Mouse (Mus musculus): ENCODE measurements around the gene Rbm20.
"Not testable (repeated sequence)": the region's sequence is repeated elsewhere in the genome, so short reads cannot be mapped to it uniquely, and the experiment has no call there.

Rbm20 gene

GRCm38 (mm10) chr19:53791751-53792720, 114.9 kb downstream of the Rbm20 start:
- DNase-seq (ENCODE audit: low spot score in 2 of 2), result no peak

GRCm38 (mm10) chr19:53792976-53793897, 116.1 kb downstream of the Rbm20 start:
- DNase-seq (ENCODE audit: low spot score in 2 of 2), result no peak

GRCm38 (mm10) chr19:53793994-53794890, 117.1 kb downstream of the Rbm20 start:
- DNase-seq (ENCODE audit: low spot score in 2 of 2), result no peak

DNA sequence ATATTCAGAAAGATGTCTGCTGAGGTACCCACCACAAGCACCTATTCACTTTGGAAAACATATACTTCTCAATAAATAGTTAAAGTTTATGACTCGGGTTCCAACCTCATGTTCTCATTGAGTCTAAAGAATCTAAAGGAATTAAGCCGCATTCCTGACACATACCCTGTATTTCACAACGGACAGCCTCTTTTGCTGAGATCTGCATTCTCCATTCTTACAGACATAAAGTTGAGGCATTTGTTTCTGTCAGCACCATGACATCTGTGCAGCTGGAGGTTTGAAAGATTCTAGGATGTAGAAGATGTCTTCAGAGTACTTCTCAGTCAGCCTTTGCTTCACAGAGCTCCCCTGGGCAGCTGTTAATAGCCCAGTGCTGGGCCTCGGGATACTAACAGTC, 117.9 kb downstream of the Rbm20 start:
- DNase-seq (ENCODE audit: low spot score in 2 of 2), result no peak

DNA sequence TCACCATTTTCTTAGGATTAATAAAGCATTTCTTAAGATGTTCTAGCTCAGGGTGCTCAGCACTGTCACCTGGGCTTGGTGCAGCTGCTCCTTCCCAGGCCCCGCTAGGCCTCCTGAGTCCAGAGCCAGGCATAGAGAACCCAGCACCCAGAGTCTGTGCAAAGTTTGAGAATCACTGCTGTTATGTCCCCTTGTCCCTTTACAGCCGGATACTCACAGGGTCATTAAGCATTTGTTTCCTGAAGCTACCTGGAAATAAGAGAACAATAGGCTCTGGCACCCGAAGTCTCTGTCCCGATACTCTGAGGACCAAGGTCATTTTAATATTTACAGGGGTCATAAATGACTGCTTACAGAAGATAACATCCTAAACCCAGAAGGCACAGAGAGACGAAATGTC, 118.9 kb downstream of the Rbm20 start:
- DNase-seq (ENCODE audit: low spot score in 2 of 2), result no peak

- no peak for DNase-seq (ENCODE audit: low spot score in 2 of 2)
Measured at GRCm38 (mm10) chr19:53797770-53798169, 120.7 kb downstream of the Rbm20 start.

DNA sequence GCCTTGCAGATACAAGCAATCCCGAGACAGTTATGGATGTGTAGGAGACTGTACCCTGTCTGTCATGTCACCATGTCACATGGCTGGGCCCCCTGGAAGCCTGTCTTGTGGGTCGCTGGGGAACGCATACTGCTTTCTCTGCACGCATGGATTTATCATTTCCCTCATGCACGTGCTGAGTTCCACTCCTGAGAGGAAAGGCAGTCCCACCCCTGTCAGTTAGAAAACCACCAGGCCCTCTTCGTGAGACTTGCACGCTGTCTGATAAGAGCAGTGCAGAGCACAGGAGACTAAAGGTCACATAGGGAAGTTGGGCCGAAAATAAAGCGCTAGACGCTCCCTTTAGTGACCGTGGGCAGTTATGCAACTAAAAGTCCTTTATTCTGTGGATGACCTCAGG, 122.8 kb downstream of the Rbm20 start:
- DNase-seq (ENCODE audit: low spot score in 2 of 2), result no peak

- DNase-seq (ENCODE audit: low spot score in 2 of 2), result no peak
Measured at GRCm38 (mm10) chr19:53800365-53800999, 123.4 kb downstream of the Rbm20 start.

- DNase-seq (ENCODE audit: low spot score in 2 of 2), result no peak
Measured at GRCm38 (mm10) chr19:53801380-53801779, 124.3 kb downstream of the Rbm20 start.

DNA sequence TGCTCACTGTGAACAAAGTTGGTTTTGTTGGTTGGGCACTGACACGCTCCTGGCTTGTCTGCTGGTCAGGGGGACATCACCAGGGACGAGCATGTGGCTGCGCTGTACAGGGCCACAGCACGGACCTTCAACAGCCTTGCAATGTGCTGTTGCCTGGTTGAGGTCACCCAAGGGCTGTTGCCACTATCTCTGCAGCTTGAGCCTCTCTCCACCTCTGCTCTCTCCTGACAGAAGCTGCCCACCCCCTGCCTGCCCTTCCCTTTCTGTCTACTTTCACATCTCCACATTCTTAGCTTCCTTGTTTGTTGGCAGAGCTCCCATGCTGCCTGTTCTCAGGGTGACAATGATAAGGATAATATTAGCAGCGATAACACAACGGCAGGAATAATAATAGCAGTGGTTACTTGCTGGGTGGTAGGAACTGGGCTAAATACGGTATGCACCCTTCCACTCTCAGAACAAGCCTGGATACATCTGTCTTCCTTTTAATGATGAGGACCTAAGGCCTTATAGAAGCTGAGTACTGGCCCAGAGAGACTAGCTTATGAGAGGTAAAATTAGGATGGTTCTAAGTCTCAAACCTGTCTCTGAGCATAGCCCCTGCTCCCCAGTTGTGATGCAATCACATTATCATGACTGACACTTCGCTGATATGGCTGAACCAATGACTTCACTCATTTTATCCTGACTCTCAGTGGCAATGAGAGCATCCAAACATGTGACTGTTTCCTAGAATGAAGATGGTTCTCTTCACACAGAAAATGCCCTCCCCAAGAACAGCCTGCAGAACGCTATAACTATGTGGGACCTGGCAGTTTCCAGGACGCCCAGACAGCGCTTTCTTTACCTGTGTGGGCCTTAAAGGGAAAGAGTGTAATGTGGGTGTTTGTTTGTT, 124.9 kb downstream of the Rbm20 start:
- no peak for DNase-seq (ENCODE audit: low spot score in 2 of 2)

GRCm38 (mm10) chr19:53803954-53804353, 126.8 kb downstream of the Rbm20 start:
- no peak for DNase-seq (ENCODE audit: low spot score in 2 of 2)

DNA sequence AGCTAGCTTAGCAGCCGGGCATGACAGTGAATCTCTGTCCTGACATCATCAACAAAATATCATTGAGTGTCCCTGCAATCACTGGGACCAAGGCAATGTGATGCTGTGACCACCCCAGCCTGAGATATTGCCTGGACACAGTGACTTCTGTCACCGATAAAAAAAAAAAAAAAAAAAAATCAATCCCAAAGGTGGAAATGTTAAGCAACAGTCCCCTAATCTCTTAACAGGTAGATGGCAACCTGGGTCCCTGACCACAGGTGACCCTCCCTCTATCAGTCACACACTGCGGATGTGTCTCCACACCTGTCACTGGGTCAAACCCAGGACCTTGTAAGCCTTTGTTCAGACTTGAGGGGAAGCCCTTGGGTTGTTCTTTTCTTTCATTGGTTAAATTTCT, 128.0 kb downstream of the Rbm20 start:
- DNase-seq (ENCODE audit: low spot score in 2 of 2), result no peak

DNA sequence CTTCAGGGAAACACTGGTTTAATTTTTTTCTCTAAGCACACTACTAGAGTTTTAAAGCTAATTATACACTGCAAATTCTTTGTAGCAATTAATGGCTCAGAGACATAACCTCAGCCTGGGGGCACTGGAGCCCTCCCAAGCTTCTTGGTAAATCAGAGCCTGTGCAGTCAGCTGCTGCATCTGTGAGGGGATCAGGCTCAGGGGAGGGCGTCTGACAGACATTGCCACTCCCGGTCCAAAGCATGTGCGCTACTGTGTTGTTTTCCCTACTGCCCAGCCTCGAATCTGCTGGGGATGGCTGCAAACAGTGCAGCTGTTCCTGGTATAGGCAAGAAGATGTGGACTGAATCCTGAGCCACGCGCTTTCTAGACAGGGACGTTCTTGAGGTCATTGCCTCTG, 129.0 kb downstream of the Rbm20 start:
- DNase-seq (ENCODE audit: low spot score in 2 of 2), result no peak

DNA sequence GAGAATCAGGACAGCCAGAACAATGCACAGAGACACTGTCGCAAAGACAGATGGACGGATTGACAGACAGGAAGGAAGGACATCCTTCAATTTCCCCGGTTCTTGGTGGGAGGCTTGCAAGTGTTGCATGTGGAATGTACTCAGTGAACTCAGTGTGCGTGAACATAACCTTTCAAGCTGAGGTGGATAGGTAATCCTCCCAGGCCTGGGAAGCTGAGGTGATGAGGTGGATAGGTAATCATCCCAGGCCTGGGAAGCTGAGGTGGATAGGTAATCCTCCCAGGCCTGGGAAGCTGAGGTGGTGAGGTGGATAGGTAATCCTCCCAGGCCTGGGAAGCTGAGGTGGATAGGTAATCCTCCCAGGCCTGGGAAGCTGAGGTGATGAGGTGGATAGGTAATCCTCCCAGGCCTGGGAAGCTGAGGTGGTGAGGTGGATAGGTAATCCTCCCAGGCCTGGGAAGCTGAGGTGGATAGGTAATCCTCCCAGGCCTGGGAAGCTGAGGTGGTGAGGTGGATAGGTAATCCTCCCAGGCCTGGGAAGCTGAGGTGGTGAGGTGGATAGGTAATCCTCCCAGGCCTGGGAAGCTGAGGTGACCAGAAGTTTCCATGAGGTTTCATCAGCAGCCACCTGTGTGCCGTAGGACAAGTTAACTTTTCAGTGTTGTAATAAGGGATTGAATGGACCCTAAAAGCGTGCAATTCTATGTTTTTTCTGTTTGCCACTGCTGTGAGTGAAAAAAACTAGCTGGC, 129.6 kb downstream of the Rbm20 start:
- not testable (repeated sequence) for DNase-seq (ENCODE audit: low spot score in 2 of 2)

DNA sequence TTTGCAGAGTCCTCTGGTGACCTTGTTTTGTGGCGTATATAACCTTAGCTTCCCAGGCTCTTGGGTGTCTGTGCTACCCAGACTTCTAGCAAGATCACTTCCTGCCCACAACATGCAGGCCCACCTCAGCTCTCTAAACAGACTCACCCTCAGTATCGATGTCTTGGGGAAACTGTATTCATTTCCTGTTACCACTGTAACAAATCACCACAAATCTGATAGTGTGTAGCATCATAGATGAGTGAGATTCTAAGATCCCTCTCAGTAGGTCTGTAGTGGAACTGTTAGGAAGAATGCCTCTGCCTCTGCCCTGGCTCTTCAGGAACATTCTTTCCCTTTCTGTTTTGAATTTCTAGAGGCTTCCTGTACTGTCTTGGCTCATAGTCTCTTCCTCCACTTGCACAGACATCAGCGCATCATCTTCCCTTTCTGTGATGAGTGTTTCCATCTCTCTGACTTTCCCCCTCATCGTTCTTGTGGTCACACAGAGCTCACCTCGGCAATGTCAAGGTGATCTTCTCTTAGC, 130.2 kb downstream of the Rbm20 start:
- no peak for DNase-seq (ENCODE audit: low spot score in 2 of 2)

DNA sequence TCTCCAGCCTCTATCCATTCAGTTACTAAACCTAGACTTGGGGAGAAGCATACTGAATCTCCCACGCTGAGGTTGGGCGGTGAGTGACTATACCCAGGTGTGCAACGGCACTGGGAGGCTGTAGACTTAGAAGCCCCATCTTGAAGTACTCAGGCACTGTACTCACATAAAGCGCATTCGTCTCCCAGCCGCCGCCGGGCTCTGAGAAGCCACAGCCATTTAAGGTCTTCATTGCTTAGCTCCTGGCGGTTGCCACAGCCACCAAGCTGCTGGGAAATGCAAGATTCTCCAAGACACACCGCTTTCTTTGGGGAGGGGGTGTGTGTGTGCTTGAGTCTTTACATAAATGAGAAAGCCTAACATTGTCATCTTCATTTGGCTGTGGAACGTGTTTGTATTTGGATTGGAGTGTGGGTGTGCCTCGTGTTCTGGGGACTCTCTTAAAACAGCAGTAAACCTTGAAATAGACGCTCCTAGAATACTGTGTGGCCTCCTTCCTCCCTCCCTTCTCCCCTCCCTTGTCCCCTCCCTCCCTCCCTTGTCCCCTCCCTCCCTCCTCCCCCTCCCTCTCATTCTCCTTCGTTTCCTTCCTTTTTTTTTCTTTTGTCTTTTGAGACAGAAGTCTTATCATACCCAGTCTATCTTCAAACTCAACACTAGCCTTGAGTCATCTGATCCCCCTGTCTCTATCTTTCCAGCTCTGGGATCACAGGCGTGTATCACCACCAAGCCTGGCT, 131.1 kb downstream of the Rbm20 start:
- DNase-seq (ENCODE audit: low spot score in 2 of 2), result peak; percentile 50 to 68

DNA sequence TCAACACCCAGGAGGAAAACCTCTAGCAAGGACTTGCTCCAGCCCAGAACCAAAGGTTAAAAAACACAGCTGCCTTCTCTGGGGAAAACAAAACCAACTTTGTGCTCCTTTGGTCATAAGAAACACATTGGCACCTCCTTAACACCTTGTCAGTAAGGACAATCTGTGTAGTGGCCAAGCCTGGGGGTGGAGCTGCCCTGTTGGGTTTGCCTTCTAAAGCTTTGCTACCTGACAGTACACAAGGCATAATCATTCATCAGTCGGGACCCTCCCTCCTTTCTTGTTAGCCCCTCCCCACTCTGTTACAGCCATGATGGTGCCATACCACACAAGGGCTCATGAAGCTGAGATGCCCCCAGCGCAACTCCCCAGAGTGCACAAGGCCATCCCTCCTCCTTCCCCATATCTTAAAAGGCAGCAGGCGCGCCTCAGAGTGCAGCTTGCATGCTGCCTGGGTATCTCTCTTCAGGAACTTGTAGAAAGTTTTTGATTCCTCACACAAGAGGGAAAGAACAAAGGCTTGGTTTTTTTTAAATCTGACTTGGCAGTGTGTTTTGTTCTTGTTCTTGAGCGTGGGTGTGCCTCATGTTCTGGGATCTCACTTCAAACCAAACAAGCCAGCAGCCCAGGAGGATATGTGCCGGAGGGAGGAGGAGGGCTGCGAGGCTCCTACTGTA, 132.2 kb downstream of the Rbm20 start:
- DNase-seq (ENCODE audit: low spot score in 2 of 2), result peak; percentile 53 to 60

DNA sequence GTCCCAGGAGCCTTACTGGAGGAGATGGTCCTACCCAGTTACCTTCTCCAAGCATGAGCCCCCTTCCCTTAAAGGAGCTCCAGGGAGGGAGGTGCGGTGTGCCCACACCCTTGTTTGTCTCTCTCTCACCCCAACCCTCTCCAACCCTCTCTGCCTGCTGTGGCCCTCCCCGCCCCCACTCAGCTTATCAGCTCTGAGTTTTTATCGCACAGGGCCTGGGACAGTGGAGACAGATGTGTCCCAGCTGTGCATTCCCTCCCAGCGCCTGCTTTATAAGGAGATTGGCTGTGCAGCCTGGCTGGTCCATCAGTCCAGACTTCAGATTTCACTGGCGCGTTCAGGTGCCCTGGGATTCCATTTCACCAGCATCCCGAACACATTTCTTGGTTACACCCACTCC, 132.9 kb downstream of the Rbm20 start:
- no peak for DNase-seq (ENCODE audit: low spot score in 2 of 2)

All from right cerebral cortex, adult 2 months (tissue).